Mouse (Mus musculus) kidney, embryonic 16.5 days (tissue): ENCODE measurements around the gene Farsa. TPM values are rescaled to one million over a fixed set of nuclear protein-coding genes. Genes with fewer than 3 reads are reported as not detected.

Experiments used
- ATAC-seq: fragments of 200-750 bp; cut with Nextera tagmentation; 2 replicates; pipeline ENCODE4 v1.8.0; 2017; ENCODE audit warnings: moderate TSS enrichment; ENCODE audit not compliant: low FRiP score, low TSS enrichment
- H3K27ac ChIP-seq: fragments of 300-500 bp; sonication (generic); 2 replicates; pipeline ENCODE4 v1.5.1; 2014; ENCODE audit warnings: low read length
- H3K27me3 ChIP-seq: fragments of 300-500 bp; sonication (generic); 2 replicates; pipeline ENCODE4 v1.6.1; 2014; ENCODE audit warnings: low read length, control low read depth, mixed read lengths; ENCODE audit not compliant: insufficient read depth
- H3K36me3 ChIP-seq: fragments of 300-500 bp; sonication (generic); 2 replicates; pipeline ENCODE4 v1.6.1; 2014; ENCODE audit warnings: low read length, control low read depth, mixed read lengths; ENCODE audit not compliant: insufficient read depth
- H3K4me1 ChIP-seq: fragments of 300-500 bp; sonication (generic); 2 replicates; pipeline ENCODE4 v1.6.1; 2014; ENCODE audit warnings: low read length, control low read depth, mixed read lengths; ENCODE audit not compliant: insufficient read depth
- H3K4me2 ChIP-seq: fragments of 300-500 bp; sonication (generic); replicated peaks from 2 replicates; pipeline ENCODE4 v1.6.1; 2014; ENCODE audit warnings: low read depth, low read length
- H3K4me3 ChIP-seq: fragments of 300-500 bp; sonication (generic); 2 replicates; pipeline ENCODE4 v1.5.1; 2014; ENCODE audit warnings: mild to moderate bottlenecking, low read length
- H3K9ac ChIP-seq: fragments of 300-500 bp; sonication (generic); replicated peaks from 2 replicates; pipeline ENCODE4 v1.6.1; 2014; ENCODE audit warnings: low read length
- H3K9me3 ChIP-seq: fragments of 300-500 bp; sonication (generic); 2 replicates; pipeline ENCODE4 v1.6.1; 2016; ENCODE audit warnings: low read length, control low read depth
- WGBS: fragments of 180-500 bp; shearing (Covaris S2); extraction: QIAGEN DNeasy Blood & Tissue Kit; methylation state at CpG from one replicate; pipeline ENCODE4 v1.1.7; 2014; 5-methylcytosine and 5-hydroxymethylcytosine counted together
- polyA plus RNA-seq: library from polyadenylated mRNA; unstranded; fragments of >200 nt; fragmentation: Nextera tagmentation; extraction: Ambion mirVana; gene quantifications from 2 replicates; pipeline ENCODE4 v1.2.1, GENCODE M21; 2015

Farsa gene
- polyA plus RNA-seq, 1 experiment from 2014 or later: 120 TPM

DNA sequence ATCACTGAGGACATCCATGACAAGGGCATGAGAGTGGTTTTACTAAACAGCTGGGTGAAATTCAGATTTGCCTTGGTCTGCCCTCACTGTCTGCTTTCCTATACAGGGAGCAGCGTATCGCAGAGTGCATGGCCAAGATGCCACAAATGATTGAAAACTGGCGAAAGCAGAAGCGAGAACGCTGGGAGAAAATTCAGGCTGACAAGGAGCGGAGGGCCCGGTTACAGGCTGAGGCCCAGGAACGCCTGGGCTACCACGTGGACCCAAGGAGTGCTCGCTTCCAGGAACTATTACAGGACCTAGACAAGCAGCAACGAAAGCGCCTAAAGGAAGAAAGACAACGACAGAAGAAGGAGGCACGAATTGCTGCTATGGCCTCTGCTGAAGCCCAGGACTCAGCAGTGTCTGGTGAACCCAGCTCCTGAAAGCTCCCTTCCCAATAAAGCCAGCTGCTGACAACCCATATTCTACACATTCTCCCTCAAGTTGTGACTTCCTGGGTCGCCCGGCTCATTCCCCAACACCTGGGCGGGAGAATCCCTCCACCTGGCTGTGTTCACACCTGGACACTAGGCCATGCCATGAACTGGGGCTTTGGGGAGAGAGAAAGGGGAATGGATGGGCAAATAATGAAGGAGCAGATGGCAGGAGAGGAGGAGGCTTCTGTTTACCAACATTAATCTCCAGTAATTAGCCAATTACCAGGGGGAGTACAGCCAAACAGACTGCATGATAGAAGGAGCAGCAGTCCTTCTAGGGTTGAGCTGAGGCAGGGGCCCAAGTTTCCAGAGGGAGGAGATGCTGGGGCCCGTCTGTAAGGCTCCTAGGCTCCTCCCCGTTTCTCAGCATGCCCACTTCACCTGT is 22.6 kb upstream of the Farsa start:
- H3K4me2 ChIP-seq: no peak overlapping the region
- peaks cover 46% of the 10 kb centered on the region for H3K36me3 ChIP-seq
- WGBS: 86% methylated on average over 19 of the region's 19 CpGs
- H3K4me1 ChIP-seq: peaks cover 29% of the 10 kb centered on the region
- ATAC-seq: no peak
- H3K27ac ChIP-seq: no peak overlapping the region
- H3K9ac ChIP-seq: no peak overlapping the region
- no peaks in the 10 kb centered on the region for H3K27me3 ChIP-seq
- no peaks in the 10 kb centered on the region for H3K9me3 ChIP-seq
- no peak overlapping the region for H3K4me3 ChIP-seq

DNA sequence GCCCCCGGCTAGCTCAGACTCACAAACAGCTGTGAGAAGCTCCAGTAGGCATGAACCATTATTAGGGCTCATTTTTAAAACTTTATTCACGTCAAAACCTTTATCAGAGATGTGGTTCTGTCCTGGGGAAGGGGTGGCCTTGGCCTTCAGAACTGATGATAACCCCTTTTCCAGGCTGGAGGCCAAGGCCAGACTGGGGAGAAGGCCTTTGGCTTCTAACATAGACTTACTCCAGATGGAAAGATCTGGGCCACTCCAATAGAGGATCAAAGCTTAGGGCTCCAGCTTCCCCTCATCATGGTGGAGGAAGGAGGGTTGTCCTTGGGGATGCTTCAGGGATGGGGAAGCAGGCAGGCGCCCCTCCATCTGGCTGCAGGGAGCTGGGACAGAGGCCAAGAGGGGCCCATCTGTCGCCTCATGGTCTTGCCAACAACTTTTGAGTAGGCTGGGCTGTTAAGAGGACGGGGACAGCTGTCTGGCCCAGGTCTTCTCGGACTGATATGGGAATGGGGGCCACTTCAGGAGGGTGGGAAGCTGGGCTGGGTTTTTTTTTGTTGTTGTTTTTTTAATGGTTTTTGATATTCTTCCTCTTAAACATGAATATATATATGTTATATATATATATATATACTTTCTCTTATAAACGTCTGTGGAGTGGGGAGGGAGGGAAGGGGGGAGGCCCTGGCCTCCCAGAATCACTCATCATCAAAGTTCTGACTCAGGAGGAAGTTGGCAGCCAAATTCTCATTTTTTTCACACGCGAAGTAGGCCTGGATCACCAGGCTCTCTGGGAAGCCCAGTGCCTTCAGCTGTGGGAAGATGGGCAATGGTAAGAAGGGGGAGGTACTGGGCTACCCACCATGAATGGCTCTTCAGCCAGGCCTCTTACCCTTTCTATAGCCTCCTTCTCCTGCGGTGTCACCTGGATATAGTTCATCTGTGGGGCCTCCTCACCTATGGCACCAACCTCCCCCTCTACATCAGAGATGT is 21.6 kb upstream of the Farsa start:
- 71% methylated on average over 10 of the region's 10 CpGs for WGBS
- Histone ChIP-seq H3K4me1 (peaks cover 35% of the 10 kb centered on the region), H3K9me3 (no peaks in the 10 kb centered on the region), H3K4me3 (no peak overlapping the region), H3K4me2 (no peak overlapping the region), H3K36me3 (peaks cover 46% of the 10 kb centered on the region), H3K27ac (no peak overlapping the region), H3K9ac (no peak overlapping the region), H3K27me3 (no peaks in the 10 kb centered on the region)
- no peak for ATAC-seq

DNA sequence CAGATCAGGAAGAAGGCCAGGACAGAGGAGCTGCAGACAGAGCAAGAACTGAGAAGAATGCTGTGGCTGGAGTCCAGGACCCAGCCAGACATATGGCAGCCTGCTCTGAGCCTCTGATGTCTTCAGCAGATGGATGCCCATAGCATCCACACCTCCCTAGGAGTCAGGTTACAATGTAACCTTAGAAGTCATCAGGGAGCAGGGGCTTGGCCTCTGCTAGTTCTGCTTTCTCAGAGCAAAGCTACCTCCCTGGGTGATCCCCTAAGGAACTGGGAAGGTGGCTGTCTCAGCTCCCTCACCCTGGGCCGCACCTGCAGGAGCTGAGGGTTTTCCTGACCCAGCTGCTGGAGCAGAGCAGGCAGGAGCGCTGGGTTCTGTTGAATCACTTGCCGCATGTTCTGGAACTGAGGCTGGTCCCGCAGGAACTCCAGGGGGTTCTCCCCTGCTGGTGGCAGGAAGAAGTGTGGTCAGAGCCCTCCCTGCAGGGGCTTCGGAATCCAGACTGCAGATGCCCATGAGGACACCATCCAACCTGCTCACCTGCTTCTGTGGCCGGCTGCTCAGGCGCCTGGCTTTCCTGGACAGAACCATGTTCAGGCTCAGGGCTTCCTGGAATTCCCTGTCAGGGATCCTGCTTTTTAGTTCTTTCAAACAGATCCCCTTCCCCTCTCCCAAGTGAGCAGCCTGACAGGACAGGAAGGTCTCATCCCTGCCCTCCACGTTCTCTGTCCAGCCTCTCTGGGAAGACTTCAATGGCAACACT is 19.5 kb upstream of the Farsa start:
- 32% methylated on average over 8 of the region's 8 CpGs for WGBS
- peaks cover 57% of the 10 kb centered on the region for H3K36me3 ChIP-seq
- peaks cover 35% of the 10 kb centered on the region for H3K4me1 ChIP-seq
- no peaks in the 10 kb centered on the region for H3K27me3 ChIP-seq
- peak; percentile 40; the same call in 1 of the 2 replicates for ATAC-seq
- no peak overlapping the region; the same call in 1 of the 2 replicates for H3K9ac ChIP-seq
- H3K4me2 ChIP-seq: no peak overlapping the region
- peak overlapping the region; percentile 13; the same call in 1 of the 2 replicates for H3K27ac ChIP-seq
- H3K4me3 ChIP-seq: no peak overlapping the region
- H3K9me3 ChIP-seq: no peaks in the 10 kb centered on the region

DNA sequence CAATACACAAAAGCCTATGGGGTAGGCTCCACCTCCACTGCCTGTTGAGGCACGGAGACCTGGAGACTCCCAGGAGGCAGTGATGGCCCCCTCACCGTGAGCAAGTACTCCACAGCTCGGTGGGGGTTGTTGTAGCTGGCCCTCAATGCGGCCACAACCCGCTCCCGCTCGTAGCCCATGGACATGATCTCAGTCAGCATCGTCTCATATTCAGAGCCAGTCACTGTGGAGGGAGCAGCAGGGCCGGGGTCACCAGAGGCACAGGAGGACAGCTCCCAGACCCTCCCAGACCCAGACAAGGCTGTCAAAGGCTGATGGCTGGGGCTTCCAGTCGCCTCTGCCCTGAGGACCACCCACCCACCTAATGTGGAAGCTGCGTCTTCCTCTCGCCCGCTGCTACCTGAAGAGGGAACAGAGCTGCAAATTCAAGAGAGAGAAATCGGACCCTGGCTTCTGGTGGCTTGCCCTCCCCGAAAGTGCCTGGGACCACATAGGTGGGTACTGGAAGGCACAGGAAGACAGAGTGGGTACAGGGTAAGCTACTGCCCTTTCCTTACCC is 18.8 kb upstream of the Farsa start:
- Histone ChIP-seq H3K4me3 (no peak overlapping the region), H3K27ac (peak overlapping the region; percentile 13; the same call in 1 of the 2 replicates), H3K4me2 (no peak overlapping the region), H3K9ac (no peak overlapping the region; the same call in 1 of the 2 replicates), H3K36me3 (peaks cover 64% of the 10 kb centered on the region), H3K9me3 (no peaks in the 10 kb centered on the region), H3K4me1 (peaks cover 31% of the 10 kb centered on the region), H3K27me3 (no peaks in the 10 kb centered on the region)
- ATAC-seq: no peak
- WGBS: 62% methylated on average over 15 of the region's 15 CpGs

DNA sequence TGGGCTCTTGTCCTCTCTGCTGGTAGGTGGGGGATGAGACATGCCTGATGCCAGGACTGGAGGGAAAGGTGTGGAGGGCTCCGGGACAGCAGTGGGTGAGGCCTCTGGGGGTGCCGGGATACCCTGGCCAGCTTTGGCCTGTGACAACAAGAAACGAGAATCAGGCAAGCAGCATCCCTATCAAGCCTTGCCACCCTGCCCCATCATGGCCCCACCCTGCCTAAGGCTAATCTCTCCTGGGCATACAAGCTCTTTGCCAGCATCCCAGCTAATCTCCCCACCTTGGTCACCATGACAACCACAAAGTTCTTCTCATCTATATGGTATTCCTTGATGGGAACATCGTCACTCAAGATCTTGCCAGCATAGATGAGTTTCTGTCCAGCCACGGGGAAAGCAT is 18.3 kb upstream of the Farsa start:
- no peak overlapping the region for H3K9ac ChIP-seq
- peaks cover 32% of the 10 kb centered on the region for H3K4me1 ChIP-seq
- H3K4me3 ChIP-seq: no peak overlapping the region
- no peaks in the 10 kb centered on the region for H3K27me3 ChIP-seq
- no peak for ATAC-seq
- H3K36me3 ChIP-seq: peaks cover 69% of the 10 kb centered on the region
- H3K27ac ChIP-seq: no peak overlapping the region
- no peaks in the 10 kb centered on the region for H3K9me3 ChIP-seq
- WGBS: 88% methylated on average over 5 of the region's 5 CpGs
- H3K4me2 ChIP-seq: no peak overlapping the region

DNA sequence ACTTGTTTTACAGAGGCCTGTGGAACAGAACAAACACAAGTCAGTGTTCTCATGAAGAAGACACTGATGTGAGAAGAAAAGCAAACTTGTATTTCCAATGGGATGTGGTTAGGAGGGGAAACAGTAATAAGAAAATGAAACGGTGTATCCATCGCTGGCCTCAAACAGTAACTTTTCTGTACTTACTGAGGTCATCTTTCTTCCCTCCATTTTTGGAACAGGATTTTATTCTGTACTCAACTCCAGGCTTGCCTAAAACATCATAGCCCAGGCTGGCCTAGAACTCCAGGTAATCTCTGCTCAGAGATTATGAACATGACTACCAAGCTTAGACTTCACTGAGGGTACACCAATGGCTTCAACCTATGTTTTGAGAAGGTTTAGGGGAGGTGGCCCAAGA is 17.4 kb upstream of the Farsa start:
- Histone ChIP-seq H3K4me1 (peaks cover 38% of the 10 kb centered on the region), H3K27ac (peak overlapping the region; percentile 90; the same call in 1 of the 2 replicates), H3K9me3 (no peaks in the 10 kb centered on the region), H3K27me3 (no peaks in the 10 kb centered on the region), H3K4me2 (peak overlapping the region; percentile 55), H3K9ac (peak overlapping the region; percentile 91), H3K4me3 (peak overlapping the region; percentile 82), H3K36me3 (peaks cover 70% of the 10 kb centered on the region)
- WGBS: 88% methylated on average over 2 of the region's 2 CpGs
- no peak for ATAC-seq

DNA sequence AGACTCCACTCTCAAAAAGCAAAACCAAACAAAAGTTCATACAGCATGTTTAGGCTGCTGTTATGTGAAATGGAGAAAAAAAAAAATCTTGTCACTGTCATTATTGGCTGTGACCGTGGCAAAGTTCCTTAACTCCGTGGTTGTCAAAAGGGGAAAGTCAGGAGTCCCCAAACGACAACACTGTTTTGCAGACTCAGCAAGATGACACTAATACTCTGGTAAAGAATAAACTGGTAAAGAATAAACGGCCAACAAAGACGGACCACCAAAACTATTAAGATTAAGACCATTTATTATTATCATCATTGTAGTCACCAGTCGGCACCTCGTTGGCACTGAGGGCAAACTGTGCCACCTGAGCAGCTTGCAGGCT is 16.9 kb upstream of the Farsa start:
- H3K9me3 ChIP-seq: no peaks in the 10 kb centered on the region
- 1% methylated on average over 7 of the region's 7 CpGs for WGBS
- peak overlapping the region; percentile 55 for H3K4me2 ChIP-seq
- no peaks in the 10 kb centered on the region for H3K27me3 ChIP-seq
- peak overlapping the region; percentile 91 for H3K9ac ChIP-seq
- ATAC-seq: no peak
- peaks cover 41% of the 10 kb centered on the region for H3K4me1 ChIP-seq
- peaks cover 70% of the 10 kb centered on the region for H3K36me3 ChIP-seq
- H3K4me3 ChIP-seq: peak overlapping the region; percentile 82
- peak overlapping the region; percentile 90 for H3K27ac ChIP-seq

DNA sequence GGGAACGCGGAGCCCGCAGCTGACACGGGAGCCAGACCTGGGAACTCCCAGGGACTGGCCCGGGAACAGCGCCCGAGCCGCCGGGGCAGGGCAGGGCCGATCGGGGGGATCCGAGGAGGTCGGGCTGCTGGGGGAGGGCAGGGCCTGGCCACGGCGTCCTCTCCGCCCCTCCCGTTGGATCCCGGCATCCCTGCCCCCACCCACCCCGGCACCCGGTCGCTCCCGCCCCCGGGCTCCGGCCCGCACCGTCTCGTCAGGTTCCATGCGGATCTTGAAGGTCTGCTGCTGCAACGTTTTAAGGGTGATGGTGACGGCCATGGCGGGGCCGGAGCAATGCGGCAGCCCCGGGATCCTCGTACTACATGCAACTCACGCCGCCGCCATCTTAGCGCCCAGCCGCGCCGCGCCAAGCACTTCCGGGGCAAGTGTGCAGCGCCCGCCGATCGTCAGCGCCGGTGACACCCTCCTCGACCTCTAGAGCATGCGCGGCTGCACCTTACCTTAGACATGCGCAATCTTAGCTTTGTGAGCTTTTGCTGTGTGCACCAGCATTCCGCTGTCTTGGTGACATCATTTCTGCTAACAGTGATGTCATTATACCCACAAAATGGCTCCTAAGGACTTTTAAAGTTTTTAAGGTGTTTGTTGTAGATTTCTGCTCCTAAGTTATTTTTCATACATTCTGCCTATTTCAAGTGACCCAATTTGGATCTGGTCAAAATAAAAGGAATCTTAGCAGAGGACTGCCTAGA is 16.4 kb upstream of the Farsa start, which contains the start of gene Rad23a:
Gene Rad23a, minus strand, starts transcription at position 418 of the 752 bp plus-strand sequence.
- H3K4me2 ChIP-seq: peak within 1 kb of the TSS; percentile 55
- ATAC-seq: peak; percentile 94
- H3K27me3 ChIP-seq: no peaks in the 10 kb centered on the region
- peaks cover 67% of the 10 kb centered on the region for H3K36me3 ChIP-seq
- no peaks in the 10 kb centered on the region for H3K9me3 ChIP-seq
- WGBS: under 1% methylated on average over 53 of the region's 55 CpGs
- peak within 1 kb of the TSS; percentile 82 for H3K4me3 ChIP-seq
- peak within 1 kb of the TSS; percentile 91 for H3K9ac ChIP-seq
- H3K4me1 ChIP-seq: peaks cover 44% of the 10 kb centered on the region
- peak within 1 kb of the TSS; percentile 90 for H3K27ac ChIP-seq
